Mouse (Mus musculus) gonadal fat pad, adult 2 months (tissue): ENCODE measurements around the gene Phactr2. TPM values are rescaled to one million over a fixed set of nuclear protein-coding genes. Genes with fewer than 3 reads are reported as not detected.
"Not testable (repeated sequence)": the region's sequence is repeated elsewhere in the genome, so short reads cannot be mapped to it uniquely, and the experiment has no call there.

Experiments used
- DNase-seq: peaks from one replicate; pipeline ENCODE4 v3.0.0-alpha.2; 2012; ENCODE audit warnings: low read depth
- polyA plus RNA-seq: library from polyadenylated mRNA; depleted of rRNA; stranded (reverse); fragments of >200 nt; gene quantifications from 2 replicates; pipeline ENCODE4 v1.2.3, GENCODE M21; 2012; rRNA removed

The Phactr2 gene
- 8.1 and 11.5 TPM in 2 replicates for polyA plus RNA-seq

DNA sequence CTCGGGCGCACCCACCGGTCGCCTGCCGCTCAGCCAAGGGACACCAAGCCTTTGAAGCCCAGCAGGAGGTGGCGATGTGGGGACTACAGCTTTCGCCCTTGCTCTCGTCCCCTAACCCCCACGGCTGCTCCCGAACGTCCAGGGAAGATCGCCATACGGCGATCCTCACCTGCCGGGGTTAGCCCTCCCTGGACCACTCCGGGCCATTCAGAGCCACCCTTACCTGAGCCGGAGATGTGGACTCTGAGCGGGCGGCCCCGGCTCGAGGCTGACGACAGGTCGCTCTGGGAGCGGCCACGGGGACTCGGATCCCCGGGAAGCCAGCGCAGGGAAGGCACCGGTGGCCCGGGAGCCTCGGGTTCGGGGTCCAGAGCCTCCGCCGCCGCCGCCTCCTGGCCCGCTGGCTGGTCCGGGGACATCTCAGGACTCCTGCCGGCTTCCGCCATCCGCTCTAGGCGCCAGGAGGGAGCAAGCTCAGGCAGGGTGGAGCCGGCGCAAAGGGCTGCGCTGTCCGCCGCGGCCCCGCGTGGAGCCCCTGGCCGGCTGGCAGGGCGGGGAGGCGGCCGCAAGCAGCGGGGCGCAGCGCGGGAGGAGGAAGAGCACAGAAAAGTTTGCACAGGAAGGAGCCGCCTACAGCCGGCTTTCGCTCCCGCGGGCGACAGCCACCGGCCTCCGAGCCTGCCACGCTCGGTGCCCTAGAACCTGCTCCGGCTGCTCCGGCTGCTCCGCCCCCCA is at the start of gene Phactr2:
Gene Phactr2 (minus strand): TSS at position 580 of the 735 bp plus-strand sequence.
- DNase-seq, result no peak

DNA sequence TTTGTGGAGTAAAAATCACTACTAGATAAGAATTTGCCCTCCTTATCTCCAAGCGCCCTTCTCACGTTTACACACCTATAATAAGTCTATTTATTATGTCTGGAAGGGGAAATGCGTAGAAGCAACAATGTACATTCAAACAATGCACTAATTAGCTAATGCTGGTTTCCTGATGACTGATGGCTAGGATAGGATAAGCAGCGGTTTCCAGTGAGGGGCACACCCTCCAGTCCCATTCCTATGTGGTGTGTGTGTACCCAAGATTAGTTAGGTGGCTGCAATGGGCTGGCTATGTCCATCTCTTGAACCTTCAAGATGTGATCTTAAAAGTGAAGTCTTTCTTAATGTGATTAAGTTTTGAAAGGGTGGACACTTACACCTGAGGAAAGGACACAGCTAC is 47.6 kb upstream of the Phactr2 start:
- DNase-seq, result no peak

DNA sequence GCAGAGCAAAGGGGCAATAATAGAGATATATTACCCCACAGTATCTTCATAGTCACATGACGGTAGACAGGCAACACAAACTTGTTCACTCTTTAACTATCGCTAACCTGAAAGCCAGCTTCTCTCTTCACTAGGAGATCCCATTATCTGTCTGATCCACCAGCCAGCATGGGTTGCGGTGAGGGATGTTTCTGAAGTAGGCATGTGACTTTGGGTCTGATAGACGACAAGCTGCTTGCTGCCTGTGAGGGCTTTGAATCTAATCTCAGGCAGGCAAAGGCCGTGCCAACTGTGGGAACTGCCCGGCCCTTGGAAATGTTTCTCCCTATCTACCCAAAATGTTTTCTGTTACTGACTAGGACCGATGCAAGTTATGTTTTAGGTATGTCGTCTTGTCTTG is 28.2 kb upstream of the Phactr2 start:
- DNase-seq, result no peak

DNA sequence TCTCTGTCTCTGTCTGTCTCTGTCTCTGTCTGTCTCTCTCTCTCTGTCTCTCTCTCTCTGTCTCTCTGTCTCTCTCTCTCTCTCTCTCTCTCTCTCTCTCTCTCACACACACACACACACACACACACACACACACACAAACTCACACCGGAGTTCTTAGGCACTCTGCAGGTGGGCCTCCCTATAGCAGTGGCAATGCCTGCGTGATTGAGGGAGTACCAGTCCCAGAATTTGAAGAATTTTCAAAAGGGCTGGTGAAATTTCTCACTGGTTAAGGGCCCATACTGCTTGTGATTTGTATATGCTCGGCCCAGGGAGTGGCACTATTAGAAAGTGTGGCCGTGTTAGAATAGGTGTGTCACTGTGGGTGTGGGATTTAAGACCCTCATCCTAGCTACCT is 27.3 kb upstream of the Phactr2 start:
- not testable (repeated sequence) for DNase-seq

DNA sequence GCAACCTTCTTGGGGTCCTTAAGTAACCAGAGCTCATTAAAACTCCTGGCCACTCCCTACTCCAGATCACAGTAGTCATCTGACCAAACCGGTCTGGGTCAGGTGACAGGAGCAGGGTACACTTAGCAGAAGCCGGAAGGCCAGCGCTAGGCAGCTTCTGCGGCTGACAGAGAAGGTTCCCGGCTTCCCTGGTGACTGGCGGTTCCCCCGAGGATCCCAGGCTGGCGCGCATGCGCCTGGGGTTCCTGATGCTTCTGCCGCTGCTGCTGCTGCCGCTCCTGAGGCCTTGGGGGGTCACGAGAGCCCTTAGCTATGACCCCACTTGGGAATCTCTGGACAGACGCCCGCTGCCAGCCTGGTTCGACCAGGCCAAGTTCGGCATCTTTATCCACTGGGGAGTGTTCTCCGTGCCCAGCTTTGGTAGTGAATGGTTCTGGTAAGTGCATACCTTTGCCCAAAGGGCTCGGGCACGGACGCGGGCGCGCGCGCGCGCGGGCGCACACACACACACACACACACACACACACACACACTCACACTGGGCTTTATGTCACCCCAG is 26.8 kb upstream of the Phactr2 start:
- peak; percentile 40 for DNase-seq

DNA sequence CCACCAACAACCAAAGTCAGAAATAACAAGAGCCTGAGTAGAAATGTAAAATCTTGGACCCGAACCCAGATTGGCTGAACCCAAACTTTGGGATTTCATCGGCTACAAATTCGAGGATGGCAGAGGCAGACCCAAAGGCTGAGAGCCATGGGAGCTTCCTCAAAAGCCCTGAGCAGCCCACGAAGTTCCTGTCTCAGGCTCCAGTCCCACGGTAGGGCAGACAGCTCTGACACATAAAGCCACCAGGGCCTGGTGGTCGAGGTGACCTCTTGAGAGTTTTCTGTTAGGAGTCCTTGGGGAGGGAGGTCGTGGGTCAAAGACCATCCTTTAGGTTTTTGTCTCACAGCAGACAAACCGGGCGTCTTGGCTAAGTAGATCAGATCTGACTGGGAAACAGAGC is 26.3 kb upstream of the Phactr2 start:
- no peak for DNase-seq

DNA sequence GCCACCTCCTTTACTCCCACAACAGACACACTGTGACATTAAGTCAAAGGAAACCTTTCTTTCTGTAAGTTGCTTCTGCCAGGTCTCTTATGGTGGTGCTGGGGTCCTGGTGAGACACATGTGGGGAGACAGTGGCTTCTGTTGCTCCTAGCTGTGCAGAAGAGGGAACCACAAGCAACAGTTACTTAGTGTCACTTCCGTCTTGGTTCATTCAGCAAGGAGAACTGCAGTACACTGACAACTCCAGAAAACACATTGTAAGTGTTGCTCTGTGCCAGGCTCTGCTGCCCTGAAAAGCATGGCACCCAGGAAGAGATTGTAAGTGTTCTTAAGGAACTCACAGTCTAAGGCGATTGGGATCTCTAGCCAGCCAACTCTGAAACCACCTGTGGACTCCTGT is 25.1 kb upstream of the Phactr2 start, which contains the start of gene Fuca2:
Gene Fuca2 (plus strand): TSS at position 210 of the 400 bp plus-strand sequence.
- no peak for DNase-seq

DNA sequence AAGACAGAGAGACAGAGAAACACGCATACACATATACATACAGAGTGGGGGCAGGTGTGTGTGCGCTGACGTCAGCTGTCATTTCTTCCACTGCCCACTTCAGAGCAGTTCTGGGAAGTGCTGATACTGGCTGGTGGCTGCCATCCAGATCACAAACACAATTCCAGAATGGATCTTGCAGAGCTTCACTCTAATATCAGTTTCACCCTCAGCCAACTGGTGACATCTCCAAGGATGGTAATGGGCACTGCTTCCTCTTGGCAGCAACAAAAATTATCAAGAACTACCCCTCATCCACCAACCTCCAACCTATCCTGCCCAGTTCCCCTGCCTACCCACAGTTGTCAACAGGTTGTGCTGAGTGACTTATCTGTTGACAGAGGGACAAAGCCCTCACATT is 22.1 kb upstream of the Phactr2 start:
- DNase-seq, result no peak

DNA sequence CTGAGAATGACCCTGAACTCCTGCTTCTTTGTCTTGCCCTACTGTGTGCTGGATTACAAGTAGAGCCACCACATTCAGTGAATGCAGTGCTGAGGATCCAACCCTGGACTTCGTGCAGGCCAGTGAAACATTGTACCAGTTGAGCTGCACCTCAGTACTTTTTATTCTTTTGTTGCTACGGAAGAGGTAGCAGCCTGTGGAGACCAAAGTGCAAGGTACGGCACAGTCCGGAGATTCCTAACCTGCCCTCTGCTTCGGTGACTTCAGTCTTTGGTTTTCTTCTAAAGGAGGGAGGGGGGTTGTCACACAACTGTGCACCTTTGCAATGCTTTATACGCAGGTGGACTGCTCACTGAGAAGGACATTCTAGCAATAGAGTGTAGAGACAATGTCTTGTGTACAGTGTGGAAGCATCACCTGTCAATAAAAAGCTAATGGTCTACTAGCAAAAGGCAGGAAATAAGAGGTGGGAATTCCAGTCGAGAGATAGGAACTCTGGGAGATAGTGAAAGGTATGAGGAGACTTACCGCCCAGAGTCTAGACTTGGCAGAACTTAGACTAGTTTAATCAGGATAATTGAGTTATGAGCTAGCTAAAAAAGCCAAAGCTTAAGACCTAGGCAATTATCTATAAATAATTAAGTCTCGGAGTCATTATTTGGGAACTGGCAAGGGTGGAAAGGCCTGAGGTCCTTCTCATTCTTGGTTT is 19.9 kb upstream of the Phactr2 start:
- DNase-seq, result no peak

DNA sequence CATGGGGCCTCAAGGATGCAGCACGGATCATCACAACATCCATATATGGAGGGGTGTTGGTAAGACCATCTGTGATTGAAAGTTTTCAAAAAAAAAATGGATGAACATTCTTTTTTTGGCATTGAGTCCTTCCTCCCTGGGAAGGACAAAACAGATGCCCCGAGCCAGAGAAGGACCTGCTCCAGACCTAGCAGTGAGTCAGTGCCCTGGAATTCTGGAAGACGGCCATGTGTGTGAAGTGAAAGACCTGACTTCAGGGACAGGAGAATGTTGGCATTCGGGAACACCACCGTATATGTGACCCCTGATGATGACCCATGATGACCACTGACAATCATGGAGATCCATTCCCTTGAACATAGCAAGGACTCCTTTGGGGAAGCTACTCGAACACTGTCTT is 15.5 kb upstream of the Phactr2 start:
- DNase-seq, result no peak

DNA sequence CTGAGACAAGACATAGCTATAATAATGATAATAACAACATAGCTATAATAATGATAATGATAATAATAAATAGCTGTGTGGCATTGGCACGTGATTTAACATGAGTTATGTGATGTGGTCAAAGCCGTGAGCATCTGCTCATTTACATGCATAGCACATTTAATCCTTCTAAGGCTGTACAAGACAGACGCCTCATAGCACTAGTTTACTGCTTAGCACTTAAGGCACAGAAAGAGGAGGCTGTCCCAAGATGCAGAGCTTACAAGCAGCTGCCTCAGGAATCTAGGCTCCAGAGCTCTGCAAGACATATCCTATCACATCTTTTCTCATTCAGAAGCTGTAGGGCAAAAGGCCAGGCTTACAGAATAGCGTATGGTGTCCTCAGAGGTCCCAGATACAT is 11.7 kb upstream of the Phactr2 start:
- DNase-seq, result no peak

DNA sequence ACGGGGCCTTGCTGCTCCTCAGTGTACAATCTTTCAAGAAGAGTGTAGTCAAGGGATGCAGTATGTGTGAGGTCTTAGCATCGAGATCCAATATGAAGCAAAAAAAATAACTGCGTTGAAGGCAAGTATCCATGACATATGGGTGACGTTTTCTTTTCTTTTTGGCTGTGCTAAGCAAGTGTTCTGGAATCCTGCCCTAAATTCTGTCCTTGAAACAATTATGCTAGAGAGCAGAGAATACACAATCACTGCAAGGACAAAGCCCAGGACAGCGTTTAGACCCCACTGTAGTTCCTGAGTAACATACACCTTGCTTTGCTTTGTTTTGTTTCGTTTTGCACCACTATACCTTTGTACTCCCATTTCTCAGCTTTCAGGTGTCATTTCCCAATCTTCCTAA is 5.1 kb upstream of the Phactr2 start:
- no peak for DNase-seq

DNA sequence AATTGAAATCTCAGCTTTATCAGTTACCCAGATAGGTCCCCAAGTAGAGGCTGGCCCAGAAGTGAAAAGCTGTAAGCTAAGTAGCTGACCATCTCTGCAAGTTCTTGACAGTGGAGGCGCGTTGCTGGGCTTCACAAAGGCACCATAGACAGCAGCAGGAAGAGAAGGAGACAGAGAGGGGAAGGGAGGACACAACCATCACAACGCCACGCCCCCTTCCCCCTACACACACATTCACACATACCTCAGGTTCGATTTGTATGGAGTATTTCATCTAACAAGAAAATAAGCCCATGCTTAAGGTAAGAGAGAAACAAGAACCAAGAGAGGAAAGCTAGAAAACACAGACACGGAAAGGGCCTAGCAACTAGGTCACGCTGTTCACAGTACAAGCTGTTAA is 909 bp upstream of the Phactr2 start:
- DNase-seq, result no peak

DNA sequence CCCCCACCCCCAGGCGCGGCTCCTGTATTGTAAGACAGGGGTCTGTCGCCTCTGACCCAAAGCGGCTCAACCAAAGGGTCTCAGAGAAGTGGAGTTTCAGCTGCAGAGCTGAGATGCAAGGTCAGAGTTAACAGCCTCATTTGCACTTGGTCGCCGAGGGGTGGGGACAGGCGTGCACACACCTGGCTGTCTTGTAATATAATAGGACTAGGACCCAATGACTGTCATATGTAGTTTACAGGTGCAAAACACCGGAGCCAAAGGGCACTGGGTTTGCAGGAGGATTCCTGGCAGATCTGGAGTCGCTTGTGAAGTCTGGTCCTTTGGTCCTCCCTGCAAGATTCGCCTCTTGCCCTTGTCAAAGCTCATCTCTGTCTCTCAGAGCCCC is 350 bp upstream of the Phactr2 start:
- no peak for DNase-seq

DNA sequence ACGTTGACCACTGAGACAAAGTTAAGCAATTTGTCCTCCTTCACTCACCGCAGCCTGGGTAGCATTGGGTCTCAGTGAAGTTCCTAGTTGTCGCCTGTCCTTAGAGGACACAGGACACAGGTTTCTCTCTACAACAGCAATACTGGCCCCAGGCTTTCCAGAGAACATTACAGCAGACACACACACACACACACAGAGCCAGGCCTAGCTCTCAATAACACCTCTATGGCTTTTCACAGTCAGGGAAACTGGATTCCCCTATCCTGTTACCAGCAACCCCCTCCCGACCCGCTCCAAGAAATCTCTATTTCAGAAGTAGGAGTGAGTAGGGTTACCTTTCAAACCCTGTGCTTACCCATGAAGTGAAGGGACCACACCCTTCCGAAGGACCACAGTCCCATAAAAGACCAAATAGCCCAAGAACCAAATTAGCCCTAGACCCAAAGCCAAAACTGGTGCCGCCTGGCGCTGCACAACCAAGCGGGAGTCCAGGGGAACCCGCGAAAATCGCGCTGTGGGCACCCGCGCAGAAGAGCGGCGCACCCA is 852 bp downstream of the Phactr2 start:
- no peak for DNase-seq

DNA sequence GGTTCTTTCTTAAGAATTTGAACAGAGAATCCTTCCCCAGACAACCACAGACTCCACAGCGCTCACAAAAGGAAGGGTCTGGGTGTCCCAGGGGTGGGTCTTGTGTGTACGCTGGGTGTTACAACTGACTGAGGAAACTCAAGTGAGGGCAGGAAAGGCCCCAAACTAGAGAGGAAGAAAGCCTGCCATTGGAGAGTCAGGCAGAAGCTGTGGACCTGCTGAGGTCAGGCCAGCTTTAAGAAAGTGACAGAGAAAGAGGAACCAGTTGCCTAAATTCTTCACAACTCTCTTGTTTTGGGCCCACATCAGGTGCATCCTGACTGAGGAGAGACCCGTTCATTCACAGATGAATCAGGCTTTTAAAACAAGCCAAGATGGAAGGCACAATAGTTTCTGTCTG is 4.0 kb downstream of the Phactr2 start:
- DNase-seq, result no peak

DNA sequence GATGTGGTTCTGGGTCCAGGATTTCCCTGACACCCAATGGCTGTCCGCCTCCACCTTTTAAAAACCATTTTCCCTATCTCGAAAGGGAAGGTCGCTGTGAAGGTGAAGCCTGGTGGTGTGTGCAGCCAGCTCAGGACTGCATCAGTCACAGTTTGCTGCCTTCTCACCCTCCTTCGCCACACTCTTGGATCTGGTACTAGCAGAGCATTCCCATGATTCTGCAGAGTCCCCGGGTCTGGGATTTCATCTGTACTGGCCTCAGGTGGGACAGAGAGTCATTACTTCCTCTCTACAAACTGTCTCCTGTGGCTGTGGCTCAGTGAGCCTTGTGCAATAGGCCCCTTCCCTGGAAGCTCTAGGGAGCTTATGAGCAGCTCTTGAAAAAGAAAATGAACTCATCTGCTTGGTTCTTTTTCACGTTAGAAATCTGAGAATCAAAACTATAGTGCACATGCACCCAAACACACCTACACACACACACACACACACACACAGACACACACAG is 6.1 kb downstream of the Phactr2 start:
- DNase-seq, result not testable (repeated sequence)

DNA sequence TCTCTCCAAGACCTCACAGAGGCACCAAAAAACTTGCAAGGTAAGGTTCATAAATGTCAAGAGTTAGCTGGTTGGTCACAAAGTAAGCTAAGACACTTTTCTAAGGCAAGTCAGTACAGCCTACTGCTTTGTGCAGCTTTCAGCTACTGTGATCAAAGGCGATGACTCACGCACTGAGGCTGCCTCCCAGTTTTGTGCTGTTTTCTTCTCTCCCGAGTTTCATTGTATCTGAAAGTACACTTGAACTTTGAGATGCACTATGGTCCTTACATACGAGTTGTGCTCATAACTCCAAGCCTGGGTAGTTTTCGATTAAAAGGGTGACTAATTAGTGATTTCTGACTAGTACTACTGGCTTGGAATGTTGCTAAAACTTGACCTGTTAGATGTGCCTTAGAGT is 7.3 kb downstream of the Phactr2 start:
- DNase-seq, result no peak

DNA sequence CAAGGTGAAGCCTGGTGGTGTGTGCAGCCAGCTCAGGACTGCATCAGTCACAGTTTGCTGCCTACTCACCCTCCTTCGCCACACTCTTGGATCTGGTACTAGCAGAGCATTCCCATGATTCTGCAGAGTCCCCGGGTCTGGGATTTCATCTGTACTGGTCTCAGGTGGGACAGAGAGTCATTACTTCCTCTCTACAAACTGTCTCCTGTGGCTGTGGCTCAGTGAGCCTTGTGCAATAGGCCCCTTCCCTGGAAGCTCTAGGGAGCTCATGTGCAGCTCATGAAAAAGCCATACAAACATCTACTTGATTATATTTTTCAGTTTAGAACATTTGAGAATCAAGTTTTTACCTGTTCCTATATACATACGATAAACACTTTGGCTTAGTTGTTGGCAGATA is 9.9 kb downstream of the Phactr2 start:
- DNase-seq, result not testable (repeated sequence)

DNA sequence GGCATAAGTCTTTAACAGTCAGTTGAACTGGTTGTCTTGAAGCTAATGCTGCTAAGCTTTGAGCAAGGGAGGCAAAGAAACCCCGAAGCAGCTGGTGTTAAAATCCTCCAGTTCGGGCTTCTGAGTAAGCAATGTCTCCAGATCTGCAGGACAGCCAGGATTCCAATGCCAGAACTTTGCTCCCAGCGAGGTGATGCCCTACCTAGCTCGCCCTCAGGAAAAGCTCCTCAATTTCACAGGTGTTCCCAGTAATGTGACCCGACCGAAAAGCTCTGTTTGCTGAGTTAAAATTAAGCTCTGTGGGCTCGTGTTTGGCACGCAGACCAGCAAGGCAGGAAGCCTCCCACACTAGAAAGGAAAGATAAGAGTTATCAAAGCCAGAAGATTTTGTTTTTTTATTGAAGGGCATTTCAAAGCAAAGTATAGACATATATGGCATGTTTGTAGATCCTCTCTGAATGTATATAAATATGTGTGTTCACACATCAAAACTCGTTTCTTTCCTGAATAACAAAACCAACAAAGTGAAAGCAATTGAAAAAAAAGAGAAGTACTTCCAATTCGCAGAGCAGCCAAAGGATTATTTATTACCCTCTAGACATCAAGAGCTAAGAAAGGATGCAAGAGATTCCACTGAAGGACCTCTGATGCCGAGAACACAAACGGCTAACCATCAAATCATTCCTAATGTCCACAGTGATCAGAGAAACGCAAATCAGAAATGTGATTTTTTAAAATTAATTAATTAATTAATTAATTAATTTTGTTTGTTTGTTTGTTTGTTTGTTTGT is 20.8 kb downstream of the Phactr2 start:
- DNase-seq, result no peak

DNA sequence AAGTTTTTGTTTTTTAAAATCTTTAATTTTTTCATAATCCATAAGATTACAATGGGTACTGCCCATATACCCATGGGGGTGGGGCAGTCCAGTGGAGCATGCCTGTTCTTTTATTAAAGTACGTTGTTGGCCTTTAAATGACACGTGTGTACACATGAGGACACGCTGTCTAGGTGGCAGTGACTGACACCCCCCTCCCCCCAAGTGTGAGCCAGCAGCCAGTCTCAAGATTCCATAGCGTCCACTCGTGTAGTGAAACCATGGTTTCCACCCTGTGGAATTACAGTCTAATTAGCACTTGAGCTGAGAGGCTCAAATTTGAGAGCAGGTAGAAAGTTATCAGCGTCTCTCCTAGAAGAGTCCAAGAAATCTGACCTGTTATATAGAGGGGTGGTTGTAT is 22.6 kb downstream of the Phactr2 start:
- DNase-seq, result no peak
